Mouse (Mus musculus): ENCODE data around the gene Atxn7.
A peak's percentile ranks its signal among the peaks of the same experiment; 100 is the strongest.

Gene Atxn7

GRCm38 (mm10) chr14:14063382-14063781, 102.1 kb downstream of the Atxn7 start:
- DNase-seq (ENCODE audit: low spot score in 2 of 2), result no peak

DNA sequence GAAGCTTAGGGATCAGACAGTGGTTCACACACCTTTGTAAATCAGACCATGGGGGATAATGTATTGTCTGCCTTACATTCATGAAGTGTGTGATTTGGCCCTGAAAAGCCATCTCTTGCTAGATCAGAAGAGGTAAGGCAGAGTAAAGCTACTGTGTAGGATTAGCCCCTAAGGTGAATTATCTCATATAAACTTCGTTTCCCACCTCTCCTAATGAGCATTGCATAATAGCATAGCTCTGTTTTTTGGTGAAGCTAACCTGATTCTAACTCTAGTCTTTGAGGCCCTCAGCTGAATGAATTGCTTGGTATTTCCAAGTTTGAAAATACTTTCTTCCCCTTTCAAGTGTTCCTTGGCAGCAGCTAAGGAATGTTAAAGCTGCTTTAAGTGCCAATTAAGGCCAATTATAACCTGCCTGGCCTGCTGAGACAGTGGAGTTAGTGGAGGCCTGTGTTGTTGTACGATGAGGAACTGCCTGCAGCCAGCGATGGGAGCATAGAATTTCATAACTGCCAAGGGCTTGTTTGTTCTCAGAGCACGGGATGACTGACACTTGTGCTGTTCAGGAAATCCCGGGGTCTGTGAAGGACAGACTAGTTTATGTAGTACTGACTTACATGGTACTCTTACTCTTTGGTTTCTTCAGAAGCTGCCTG, 103.4 kb downstream of the Atxn7 start:
- DNase-seq (ENCODE audit: low spot score in 2 of 2), result no peak

GRCm38 (mm10) chr14:14065142-14065498, 103.9 kb downstream of the Atxn7 start:
- no peak for DNase-seq (ENCODE audit: low spot score in 2 of 2)

DNA sequence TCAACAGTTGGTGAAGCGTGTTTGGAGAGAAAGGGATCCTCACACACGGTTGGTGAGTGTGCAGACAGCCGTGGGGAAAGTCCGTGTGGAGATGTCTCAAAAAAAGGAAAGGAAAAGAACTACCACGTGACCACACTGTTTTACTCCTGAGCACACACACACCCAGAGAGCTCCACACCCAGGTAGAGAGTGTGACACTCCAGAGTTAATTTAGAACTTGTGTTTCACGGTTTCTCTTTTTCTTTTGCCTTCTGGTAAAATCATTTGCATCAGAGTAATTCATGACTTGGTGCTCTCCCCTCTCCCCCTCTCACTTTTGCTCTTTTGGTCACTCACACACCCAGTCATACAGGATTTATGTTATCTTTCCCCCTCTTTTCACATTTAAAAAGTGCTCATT, 105.0 kb downstream of the Atxn7 start:
- DNase-seq (ENCODE audit: low spot score in 2 of 2), result no peak

DNA sequence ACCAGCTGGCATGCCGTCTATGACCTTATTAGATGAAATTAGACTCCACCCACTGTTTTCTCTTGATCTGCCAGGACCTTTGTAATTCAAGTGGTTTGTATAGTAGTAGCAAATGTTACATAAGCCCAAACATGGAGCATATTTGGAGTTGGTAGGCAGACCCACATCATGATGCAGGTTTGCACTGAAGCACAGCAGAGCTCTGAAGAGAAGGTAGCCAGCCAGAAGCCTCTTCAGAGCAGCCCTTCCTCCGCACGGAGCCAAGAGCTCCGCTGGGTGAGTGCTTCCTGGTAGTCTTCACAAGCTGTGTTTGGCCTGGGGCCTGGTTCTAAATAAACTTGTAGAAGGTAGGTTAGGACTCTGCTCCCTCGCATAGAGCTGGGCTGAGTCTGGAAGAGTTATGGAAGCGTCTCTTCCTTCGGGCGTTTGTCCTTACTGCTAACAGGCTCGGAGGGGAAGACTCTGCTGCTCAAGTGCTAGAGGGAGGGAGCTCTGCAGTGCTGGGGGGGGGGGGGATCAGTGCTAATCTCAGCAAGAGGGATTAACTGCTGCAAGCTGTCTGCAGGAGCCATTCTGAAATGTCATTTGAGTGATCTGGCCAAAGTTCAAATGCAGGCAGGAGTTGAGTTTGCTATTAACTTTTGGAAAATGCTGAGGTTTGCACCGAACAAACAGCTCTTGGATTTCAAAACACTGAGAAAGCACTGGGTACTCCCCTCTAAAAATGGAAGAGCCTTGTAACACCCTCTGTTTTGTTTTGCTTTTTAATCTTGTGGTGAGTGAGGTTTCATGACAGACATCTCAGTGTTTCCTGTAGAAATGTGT, 106.6 kb downstream of the Atxn7 start:
- peak; percentile 27 to 44 for DNase-seq (ENCODE audit: low spot score in 2 of 2)

DNA sequence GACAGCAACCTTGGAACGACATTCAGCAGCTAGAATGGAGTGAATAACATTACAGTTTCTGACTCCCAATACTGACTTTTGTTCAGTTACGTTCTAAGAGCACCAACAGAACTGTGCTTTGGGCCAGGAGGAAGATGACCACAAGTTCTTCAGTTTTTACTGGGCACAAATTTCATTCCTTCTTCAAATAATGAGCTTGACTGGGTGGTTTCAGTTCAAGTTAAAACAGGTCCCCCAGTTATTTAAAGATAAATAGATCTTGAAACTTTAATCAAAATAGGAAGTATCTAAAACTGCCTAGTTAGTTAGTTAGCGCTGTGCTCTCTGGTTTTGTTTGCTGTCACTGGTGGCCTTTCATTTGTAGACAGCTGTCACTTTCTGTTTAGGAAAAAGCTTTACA, 107.3 kb downstream of the Atxn7 start:
- no peak for DNase-seq (ENCODE audit: low spot score in 2 of 2)

DNA sequence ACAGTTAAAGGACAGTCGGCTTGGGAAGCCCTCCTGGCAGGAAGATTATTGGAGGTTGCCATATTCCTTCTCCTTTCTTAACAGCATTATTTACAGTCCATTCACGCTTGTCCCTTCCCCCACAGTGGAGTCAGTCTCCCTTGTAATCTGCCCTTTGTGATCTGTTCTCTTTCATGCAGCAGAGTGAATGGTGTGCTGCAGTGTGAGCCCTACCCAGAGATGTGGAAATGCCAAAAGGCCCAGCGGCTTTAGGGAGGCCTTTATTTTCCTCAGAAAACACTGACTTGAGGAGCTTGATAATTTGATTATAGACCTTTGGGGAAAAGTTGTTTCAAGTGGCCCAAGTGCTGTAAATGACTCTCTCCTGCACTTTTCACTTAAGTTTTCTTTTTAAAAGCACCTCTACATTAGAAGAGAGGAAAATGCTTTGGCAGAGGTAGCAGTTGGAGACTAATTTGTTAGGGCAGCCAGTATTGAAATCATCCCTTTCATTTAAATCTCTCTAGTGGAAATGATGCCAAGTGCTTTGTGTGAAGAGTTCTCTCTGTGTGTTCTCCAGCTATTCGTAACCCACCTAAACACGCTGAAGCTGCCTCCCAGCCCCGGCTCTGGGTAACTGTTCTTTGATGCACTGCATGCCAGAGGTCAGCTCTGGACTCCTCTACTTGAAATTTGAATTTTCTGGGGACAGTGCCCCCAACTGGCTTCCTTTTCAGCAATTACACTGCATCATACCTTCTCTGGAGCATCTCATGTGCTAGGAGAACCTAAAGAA, 109.5 kb downstream of the Atxn7 start:
- no peak for DNase-seq (ENCODE audit: low spot score in 2 of 2)

GRCm38 (mm10) chr14:14071456-14071855, 110.2 kb downstream of the Atxn7 start:
- DNase-seq (ENCODE audit: low spot score in 2 of 2), result no peak

GRCm38 (mm10) chr14:14080604-14081194, 119.5 kb downstream of the Atxn7 start:
- DNase-seq (ENCODE audit: low spot score in 2 of 2), result no peak

- no peak for DNase-seq (ENCODE audit: low spot score in 2 of 2)
Observed at GRCm38 (mm10) chr14:14083811-14084210, 122.6 kb downstream of the Atxn7 start.

DNA sequence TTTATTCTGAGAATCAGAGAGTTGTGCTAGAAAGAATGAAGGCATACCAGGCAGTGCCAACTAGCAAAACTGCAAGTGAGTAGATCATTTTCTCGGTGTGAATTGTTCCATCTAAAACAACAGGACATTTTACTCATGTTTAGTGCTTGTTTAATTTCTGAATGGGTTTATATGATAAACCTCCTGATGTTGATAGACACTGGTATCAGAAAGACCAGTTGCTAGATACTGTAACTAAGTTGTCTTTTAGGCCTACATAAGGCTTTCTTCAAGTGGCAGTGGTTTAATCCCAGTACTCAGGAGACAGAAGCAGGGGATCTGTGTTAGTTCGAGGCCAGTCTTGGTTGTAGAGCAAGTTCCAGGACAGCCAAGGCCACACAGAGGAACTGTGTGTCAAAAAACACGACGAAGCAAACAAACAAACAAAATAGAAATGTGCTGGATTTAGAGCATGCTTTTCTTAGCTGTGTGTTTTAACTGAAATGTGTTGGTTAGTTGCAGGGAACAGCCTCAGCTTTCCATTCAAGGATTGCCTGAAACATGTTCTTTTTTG, 125.5 kb downstream of the Atxn7 start:
- DNase-seq (ENCODE audit: low spot score in 2 of 2), result no peak

GRCm38 (mm10) chr14:14087348-14087747, 126.1 kb downstream of the Atxn7 start:
- no peak for DNase-seq (ENCODE audit: low spot score in 2 of 2)

DNA sequence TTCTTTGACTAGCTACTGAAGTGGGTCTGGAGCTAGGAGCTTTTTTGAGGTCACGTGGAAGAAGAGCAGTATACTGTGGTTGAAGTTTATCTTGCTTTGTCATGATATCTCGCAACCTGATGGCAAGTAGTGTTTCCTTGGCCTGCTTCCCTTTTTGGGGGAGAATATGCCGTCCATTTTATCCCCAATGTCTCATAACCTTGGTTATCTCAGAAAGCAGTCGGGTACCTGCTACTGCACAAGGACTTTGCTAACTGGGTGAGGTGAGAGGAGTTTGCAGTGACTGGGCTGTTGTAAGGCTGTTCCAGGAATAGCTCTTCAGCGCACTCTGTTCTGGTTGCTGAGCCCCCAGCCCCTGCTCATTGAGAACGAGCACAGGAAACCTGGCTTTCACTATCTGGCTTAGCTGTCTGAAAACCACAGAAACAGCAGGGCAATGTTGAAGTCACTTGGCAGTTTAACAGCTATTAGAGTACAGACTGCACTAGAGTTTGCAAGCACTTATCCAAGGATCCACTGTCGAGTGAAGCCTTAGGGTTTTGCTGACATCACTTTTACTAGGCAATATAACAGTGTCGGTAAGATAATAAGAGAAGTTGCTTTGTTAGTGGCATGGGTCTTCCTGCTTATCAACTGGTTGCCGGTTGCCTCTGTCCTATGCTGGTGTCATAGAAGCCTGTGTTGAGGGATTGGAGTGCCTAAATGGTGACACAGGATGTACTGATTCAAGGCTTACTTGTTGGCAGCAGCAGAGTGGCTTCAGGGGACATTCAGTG, 127.0 kb downstream of the Atxn7 start:
- DNase-seq (ENCODE audit: low spot score in 2 of 2), result no peak

GRCm38 (mm10) chr14:14090571-14090970, 129.3 kb downstream of the Atxn7 start:
- no peak for DNase-seq (ENCODE audit: low spot score in 2 of 2)

DNA sequence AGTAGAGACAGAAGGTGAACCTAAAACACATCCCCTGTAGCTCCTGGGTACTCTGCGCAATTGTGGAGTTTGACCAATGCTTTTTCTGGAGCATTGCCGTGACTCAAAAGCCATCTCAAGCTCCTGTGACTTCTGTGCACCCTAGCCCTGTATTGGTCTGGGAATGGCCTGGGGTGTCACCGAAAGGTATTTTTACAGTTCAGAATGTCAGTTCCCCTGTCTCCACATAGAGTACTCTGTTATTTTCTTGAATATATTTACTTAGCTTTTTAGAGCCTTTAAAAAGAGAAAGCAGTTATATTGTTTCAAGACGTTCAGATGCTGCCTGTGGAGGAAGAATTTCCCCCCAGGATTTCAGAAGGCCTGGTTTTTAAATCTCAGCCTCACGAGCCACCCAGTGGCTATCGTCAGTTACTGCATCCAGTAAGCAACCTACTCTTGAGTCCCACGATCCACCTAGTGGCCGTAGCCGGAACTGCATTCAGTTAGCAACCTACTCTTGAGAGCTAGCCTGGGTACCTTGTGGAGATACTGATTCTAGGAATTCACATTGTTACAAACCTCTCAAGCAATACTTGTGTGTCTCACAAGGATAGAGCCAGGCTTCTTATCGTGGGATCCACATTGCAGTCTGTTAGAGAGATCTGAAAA, 137.2 kb downstream of the Atxn7 start:
- DNase-seq (ENCODE audit: low spot score in 2 of 2), result peak; percentile 71 to 84

- DNase-seq (ENCODE audit: low spot score in 2 of 2), result no peak
Observed at GRCm38 (mm10) chr14:14100773-14101280, 139.6 kb downstream of the Atxn7 start.

- no peak for DNase-seq (ENCODE audit: low spot score in 2 of 2)
Observed at GRCm38 (mm10) chr14:14101296-14101695, 140.1 kb downstream of the Atxn7 start.

- DNase-seq (ENCODE audit: low spot score in 2 of 2), result no peak
Observed at GRCm38 (mm10) chr14:14104213-14104929, 143.1 kb downstream of the Atxn7 start.

DNA sequence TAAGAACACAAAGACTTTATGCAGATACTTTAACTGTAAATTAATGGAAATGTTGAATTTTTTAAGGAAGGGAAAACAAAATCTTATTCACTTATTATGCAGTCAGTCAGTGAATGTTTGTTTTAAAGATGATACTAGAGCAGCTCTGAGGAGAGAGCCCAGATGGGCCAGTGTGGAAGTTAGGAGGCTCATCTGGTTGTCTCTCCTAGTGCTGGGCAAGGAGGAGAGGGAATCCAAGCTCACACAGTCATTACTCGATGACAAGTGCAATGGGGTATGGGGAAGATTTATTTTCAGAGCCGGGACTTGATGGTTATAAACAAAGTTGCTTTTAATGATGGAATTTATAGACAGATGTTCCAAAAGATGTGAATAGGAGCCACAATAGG, 143.7 kb downstream of the Atxn7 start:
- no peak for DNase-seq (ENCODE audit: low spot score in 2 of 2)

DNA sequence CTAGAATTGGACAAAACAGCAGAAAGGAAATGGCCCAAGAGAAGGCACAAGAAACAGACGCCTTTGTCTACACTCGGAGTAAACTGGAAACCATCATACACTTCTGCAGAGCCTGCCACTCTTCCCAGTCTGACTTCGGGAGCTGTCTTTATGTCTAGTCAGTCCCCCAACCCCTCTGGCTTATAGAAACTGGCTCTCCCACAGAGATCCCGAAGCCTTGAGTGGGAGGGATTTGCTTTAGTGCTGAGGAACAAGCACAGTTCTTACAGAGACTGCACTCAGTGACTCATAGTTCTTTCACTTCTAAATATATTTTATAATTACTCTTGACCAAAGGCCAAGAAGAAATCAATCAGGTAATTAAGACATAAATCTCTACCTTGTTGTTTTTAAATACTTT, 149.5 kb downstream of the Atxn7 start:
- no peak for DNase-seq (ENCODE audit: low spot score in 2 of 2)
